Mouse (Mus musculus) embryonic facial prominence, embryonic 10.5 days (tissue): ENCODE results near the gene Rgcc. TPM values are rescaled to one million over a fixed set of nuclear protein-coding genes. Genes with fewer than 3 reads are reported as not detected.

Experiments
- DNase-seq: peaks from one replicate; pipeline ENCODE4 v3.0.0-alpha.2; 2017; ENCODE audit warnings: low spot score
- H3K27ac ChIP-seq: fragments of 300-500 bp; sonication (generic); replicated peaks from 2 replicates; pipeline ENCODE4 v1.5.1; 2016; ENCODE audit warnings: mild to moderate bottlenecking
- H3K27me3 ChIP-seq: fragments of 300-500 bp; sonication (generic); replicated peaks from 2 replicates; pipeline ENCODE4 v1.6.1; 2016; ENCODE audit warnings: low read depth, mild to moderate bottlenecking; ENCODE audit not compliant: poor library complexity, severe bottlenecking
- H3K36me3 ChIP-seq: fragments of 300-500 bp; sonication (generic); replicated peaks from 2 replicates; pipeline ENCODE4 v1.6.1; 2016; ENCODE audit warnings: mild to moderate bottlenecking, moderate library complexity
- H3K4me1 ChIP-seq: fragments of 300-500 bp; sonication (generic); 2 replicates; pipeline ENCODE4 v1.6.1; 2016
- H3K4me3 ChIP-seq: fragments of 300-500 bp; sonication (generic); 2 replicates; pipeline ENCODE4 v1.5.1; 2016; ENCODE audit warnings: mild to moderate bottlenecking, moderate library complexity
- H3K9me3 ChIP-seq: fragments of 300-500 bp; sonication (generic); 2 replicates; pipeline ENCODE4 v1.6.1; 2016; ENCODE audit warnings: mild to moderate bottlenecking
- WGBS: fragments of 180-500 bp; shearing (Covaris S2); methylation state at CpG from one replicate; pipeline ENCODE4 v1.1.7; 2016; 5-methylcytosine and 5-hydroxymethylcytosine counted together
- polyA plus RNA-seq: library from polyadenylated mRNA; unstranded; fragments of >200 nt; fragmentation: Nextera tagmentation; extraction: Ambion mirVana; gene quantifications from 2 replicates; pipeline ENCODE4 v1.2.1, GENCODE M21; 2016

Rgcc gene
- 30.3 and 48.2 TPM in 2 replicates for polyA plus RNA-seq

GRCm38 (mm10) chr14:79301466-79301875 is at the start of gene Rgcc:
Rgcc (minus strand) TSS chr14:79301645.
- Histone ChIP-seq H3K4me3 (peak within 1 kb of the TSS; percentile 69), H3K27ac (peak within 1 kb of the TSS; percentile 79), H3K9me3 (no peaks in the 10 kb centered on the region), H3K4me1 (peaks cover 51% of the 10 kb centered on the region), H3K36me3 (no peaks in the 10 kb centered on the region), H3K27me3 (peaks cover 67% of the 10 kb centered on the region)
- under 1% methylated on average over 34 of the region's 34 CpGs for WGBS
- peak; percentile 96 for DNase-seq

GRCm38 (mm10) chr14:79346384-79346783 is 44.9 kb upstream of the Rgcc start:
- Histone ChIP-seq H3K27me3 (no peaks in the 10 kb centered on the region), H3K4me1 (no peaks in the 10 kb centered on the region), H3K4me3 (no peak overlapping the region), H3K36me3 (peaks cover 92% of the 10 kb centered on the region), H3K9me3 (peaks cover 3% of the 10 kb centered on the region; the same call in 1 of the 2 replicates), H3K27ac (no peak overlapping the region)
- no peak for DNase-seq
- WGBS = 88% methylated on average over 3 of the region's 3 CpGs

- Histone ChIP-seq H3K4me3 (no peak overlapping the region), H3K9me3 (no peaks in the 10 kb centered on the region), H3K27ac (no peak overlapping the region), H3K4me1 (peaks cover 14% of the 10 kb centered on the region), H3K36me3 (peaks cover 75% of the 10 kb centered on the region), H3K27me3 (no peaks in the 10 kb centered on the region)
- WGBS = 93% methylated on average over 3 of the region's 3 CpGs
- DNase-seq = no peak
Observed at GRCm38 (mm10) chr14:79335613-79336012, 34.2 kb upstream of the Rgcc start.

GRCm38 (mm10) chr14:79331936-79332335 is 30.5 kb upstream of the Rgcc start:
- Histone ChIP-seq H3K27ac (peak overlapping the region; percentile 63), H3K4me3 (no peak overlapping the region), H3K9me3 (no peaks in the 10 kb centered on the region), H3K27me3 (no peaks in the 10 kb centered on the region), H3K36me3 (peaks cover 46% of the 10 kb centered on the region), H3K4me1 (peaks cover 14% of the 10 kb centered on the region)
- no peak for DNase-seq
- 73% methylated on average over 7 of the region's 7 CpGs for WGBS

GRCm38 (mm10) chr14:79330944-79331561 is 29.6 kb upstream of the Rgcc start:
- Histone ChIP-seq H3K27me3 (no peaks in the 10 kb centered on the region), H3K27ac (peak overlapping the region; percentile 63), H3K36me3 (peaks cover 37% of the 10 kb centered on the region), H3K4me1 (peaks cover 14% of the 10 kb centered on the region), H3K4me3 (peak overlapping the region; percentile 32), H3K9me3 (no peaks in the 10 kb centered on the region)
- 53% methylated on average over 16 of the region's 16 CpGs for WGBS
- DNase-seq = no peak

GRCm38 (mm10) chr14:79327033-79327432 is 25.6 kb upstream of the Rgcc start:
- 32% methylated on average over 5 of the region's 5 CpGs for WGBS
- Histone ChIP-seq H3K27ac (no peak overlapping the region), H3K27me3 (no peaks in the 10 kb centered on the region), H3K4me1 (peaks cover 16% of the 10 kb centered on the region), H3K4me3 (no peak overlapping the region), H3K9me3 (no peaks in the 10 kb centered on the region), H3K36me3 (0 out of 2 replicates have a peak, but pooled peaks cover 5% of the 10 kb centered on the region)
- no peak for DNase-seq

- Histone ChIP-seq H3K27me3 (no peaks in the 10 kb centered on the region), H3K4me1 (peaks cover 11% of the 10 kb centered on the region), H3K9me3 (no peaks in the 10 kb centered on the region), H3K27ac (no peak overlapping the region), H3K4me3 (no peak overlapping the region), H3K36me3 (no peaks in the 10 kb centered on the region)
- 83% methylated on average over 10 of the region's 10 CpGs for WGBS
- no peak for DNase-seq
Observed at GRCm38 (mm10) chr14:79324112-79324840, 22.8 kb upstream of the Rgcc start.

GRCm38 (mm10) chr14:79321881-79322280 is 20.4 kb upstream of the Rgcc start:
- 90% methylated on average over 5 of the region's 5 CpGs for WGBS
- H3K9me3 ChIP-seq = no peaks in the 10 kb centered on the region
- DNase-seq = no peak
- H3K4me1 ChIP-seq = peaks cover 11% of the 10 kb centered on the region
- no peaks in the 10 kb centered on the region for H3K36me3 ChIP-seq
- no peaks in the 10 kb centered on the region for H3K27me3 ChIP-seq
- H3K27ac ChIP-seq = no peak overlapping the region
- no peak overlapping the region for H3K4me3 ChIP-seq

- no peak overlapping the region for H3K4me3 ChIP-seq
- 19% methylated on average over 8 of the region's 8 CpGs for WGBS
- no peaks in the 10 kb centered on the region for H3K27me3 ChIP-seq
- peak overlapping the region; percentile 70 for H3K27ac ChIP-seq
- peak; percentile 58 for DNase-seq
- no peaks in the 10 kb centered on the region for H3K9me3 ChIP-seq
- H3K4me1 ChIP-seq = peaks cover 12% of the 10 kb centered on the region
- no peaks in the 10 kb centered on the region for H3K36me3 ChIP-seq
Observed at GRCm38 (mm10) chr14:79321152-79321551, 19.7 kb upstream of the Rgcc start.

GRCm38 (mm10) chr14:79317602-79318001 is 16.2 kb upstream of the Rgcc start:
- H3K9me3 ChIP-seq = no peaks in the 10 kb centered on the region
- H3K27me3 ChIP-seq = no peaks in the 10 kb centered on the region
- no peak for DNase-seq
- no peak overlapping the region for H3K4me3 ChIP-seq
- 73% methylated on average over 2 of the region's 2 CpGs for WGBS
- H3K4me1 ChIP-seq = peaks cover 16% of the 10 kb centered on the region
- no peaks in the 10 kb centered on the region for H3K36me3 ChIP-seq
- H3K27ac ChIP-seq = no peak overlapping the region

GRCm38 (mm10) chr14:79315877-79316276 is 14.4 kb upstream of the Rgcc start:
- no peak overlapping the region for H3K4me3 ChIP-seq
- DNase-seq = no peak
- peaks cover 29% of the 10 kb centered on the region for H3K4me1 ChIP-seq
- peak overlapping the region; percentile 61 for H3K27ac ChIP-seq
- H3K36me3 ChIP-seq = no peaks in the 10 kb centered on the region
- H3K9me3 ChIP-seq = no peaks in the 10 kb centered on the region
- WGBS = 34% methylated on average over 7 of the region's 7 CpGs
- no peaks in the 10 kb centered on the region for H3K27me3 ChIP-seq

GRCm38 (mm10) chr14:79314245-79315010 is 13.0 kb upstream of the Rgcc start:
- no peaks in the 10 kb centered on the region for H3K27me3 ChIP-seq
- no peak overlapping the region for H3K27ac ChIP-seq
- DNase-seq = no peak
- H3K36me3 ChIP-seq = no peaks in the 10 kb centered on the region
- peaks cover 25% of the 10 kb centered on the region for H3K4me1 ChIP-seq
- H3K9me3 ChIP-seq = no peaks in the 10 kb centered on the region
- WGBS = 85% methylated on average over 12 of the region's 12 CpGs
- no peak overlapping the region for H3K4me3 ChIP-seq
